Mouse (Mus musculus) lung, postnatal 0 days (tissue): ENCODE results near the gene Jph2. TPM values are rescaled to one million over a fixed set of nuclear protein-coding genes. Genes with fewer than 3 reads are reported as not detected.

Experiments used
- ATAC-seq: fragments of 200-750 bp; cut with Nextera tagmentation; 2 replicates; pipeline ENCODE4 v1.8.0; 2017; ENCODE audit warnings: moderate library complexity
- DNase-seq: peaks from one replicate; pipeline ENCODE4 v3.0.0-alpha.2; 2016; ENCODE audit warnings: low spot score
- H3K27ac ChIP-seq: fragments of 300-500 bp; sonication (generic); 2 replicates; pipeline ENCODE4 v1.5.1; 2014; ENCODE audit warnings: antibody characterized with exemption, mild to moderate bottlenecking, low read length, mixed read lengths
- H3K27me3 ChIP-seq: fragments of 300-500 bp; sonication (generic); replicated peaks from 2 replicates; pipeline ENCODE4 v1.6.1; 2014; ENCODE audit warnings: low read length, mixed read lengths; ENCODE audit not compliant: insufficient read depth
- H3K36me3 ChIP-seq: fragments of 300-500 bp; sonication (generic); 2 replicates; pipeline ENCODE4 v1.6.1; 2014; ENCODE audit warnings: low read length, mixed read lengths; ENCODE audit not compliant: insufficient read depth
- H3K4me1 ChIP-seq: fragments of 300-500 bp; sonication (generic); 2 replicates; pipeline ENCODE4 v1.6.1; 2014; ENCODE audit warnings: antibody characterized with exemption, low read depth, low read length, mixed read lengths; ENCODE audit not compliant: insufficient read depth
- H3K4me2 ChIP-seq: fragments of 300-500 bp; sonication (generic); replicated peaks from 2 replicates; pipeline ENCODE4 v1.6.1; 2014; ENCODE audit warnings: low read depth, mild to moderate bottlenecking, low read length, moderate library complexity, mixed read lengths
- H3K4me3 ChIP-seq: fragments of 300-500 bp; sonication (generic); 2 replicates; pipeline ENCODE4 v1.5.1; 2014; ENCODE audit warnings: low read depth, low read length
- H3K9ac ChIP-seq: fragments of 300-500 bp; sonication (generic); replicated peaks from 2 replicates; pipeline ENCODE4 v1.6.1; 2014; ENCODE audit warnings: low read depth, mild to moderate bottlenecking
- H3K9me3 ChIP-seq: fragments of 300-500 bp; sonication (generic); 2 replicates; pipeline ENCODE4 v1.6.1; 2016; ENCODE audit warnings: low read length, mixed read lengths
- CTCF ChIP-seq: IDR thresholded peaks from 2 replicates; pipeline ENCODE4 v1.5.1; 2016; ENCODE audit warnings: antibody characterized with exemption, mild to moderate bottlenecking
- EP300 ChIP-seq: IDR thresholded peaks from 2 replicates; pipeline ENCODE4 v1.6.1; 2016; ENCODE audit warnings: antibody characterized with exemption, mild to moderate bottlenecking, control low read depth
- WGBS: fragments of 180-500 bp; shearing (Covaris S2); extraction: QIAGEN DNeasy Blood & Tissue Kit; methylation state at CpG from one replicate; pipeline ENCODE4 v1.1.7; 2014; 5-methylcytosine and 5-hydroxymethylcytosine counted together
- polyA plus RNA-seq: library from polyadenylated mRNA; unstranded; fragments of >200 nt; fragmentation: Nextera tagmentation; extraction: Ambion mirVana; gene quantifications from 2 replicates; pipeline ENCODE4 v1.2.1, GENCODE M21; 2015

Jph2 gene
- polyA plus RNA-seq, result 4.0 and 6.0 TPM in 2 replicates

DNA sequence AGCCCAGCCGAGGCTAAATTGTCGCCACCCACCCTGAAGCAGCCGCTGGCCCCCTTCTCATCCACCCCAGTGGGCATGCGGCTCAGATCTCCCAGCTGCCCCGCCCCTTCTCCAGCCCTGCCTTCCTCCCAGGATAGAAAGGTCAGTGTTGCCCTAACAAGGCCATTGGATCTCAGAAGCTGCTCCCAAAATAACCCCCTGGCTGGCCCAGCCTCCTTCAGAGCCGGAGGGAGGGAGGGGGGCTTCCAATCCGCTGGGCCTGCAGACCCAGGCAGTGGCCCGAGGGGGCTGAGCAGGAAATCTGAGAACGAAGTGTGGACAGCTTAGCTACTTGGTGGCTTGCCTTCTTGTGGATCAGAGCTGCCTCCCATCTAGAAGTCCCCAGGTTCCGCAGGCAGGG lies at the start of gene Jph2:
Gene Jph2, minus strand, starts transcription at position 89 of the 400 bp plus-strand sequence.
- Histone ChIP-seq H3K36me3 (no peaks in the 10 kb centered on the region), H3K4me3 (peak within 1 kb of the TSS; percentile 30), H3K4me2 (peak within 1 kb of the TSS; percentile 49), H3K9ac (0 out of 2 replicates have a peak within 1 kb of the TSS, but pooled peaks have one; percentile 38), H3K27ac (peak within 1 kb of the TSS; percentile 57; the same call in 1 of the 2 replicates), H3K27me3 (no peaks in the 10 kb centered on the region), H3K9me3 (no peaks in the 10 kb centered on the region), H3K4me1 (no peaks in the 10 kb centered on the region)
- TF ChIP-seq CTCF, result peak; percentile 7; the same call in 1 of the 2 replicates
- TF ChIP-seq EP300, result no peak
- 8% methylated on average over 10 of the region's 10 CpGs for WGBS
- ATAC-seq (peak; percentile 89), DNase-seq (peak; percentile 80)

DNA sequence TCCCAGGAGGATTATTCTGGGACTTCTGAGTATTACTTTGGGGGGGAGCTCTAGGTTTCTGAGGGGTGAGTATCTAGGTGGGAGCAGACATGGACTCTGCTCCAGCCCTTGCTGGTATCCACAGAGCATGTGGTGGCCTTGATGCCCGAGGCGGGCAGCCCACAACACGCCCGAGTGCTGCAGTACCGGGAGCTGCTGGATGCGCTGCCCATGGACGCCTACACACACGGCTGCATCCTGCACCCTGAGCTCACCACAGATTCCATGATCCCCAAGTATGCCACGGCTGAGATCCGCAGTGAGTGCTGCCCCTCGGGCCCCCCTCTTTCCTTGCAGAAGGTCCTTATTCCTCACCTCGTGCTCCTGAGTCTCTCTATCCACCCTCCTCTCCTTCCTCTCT lies 49.6 kb upstream of the Jph2 start:
- Histone ChIP-seq H3K36me3 (no peaks in the 10 kb centered on the region), H3K4me3 (no peak overlapping the region), H3K9me3 (no peaks in the 10 kb centered on the region), H3K9ac (no peak overlapping the region), H3K4me1 (no peaks in the 10 kb centered on the region), H3K27me3 (no peaks in the 10 kb centered on the region), H3K27ac (no peak overlapping the region), H3K4me2 (no peak overlapping the region)
- DNase-seq, result no peak
- 83% methylated on average over 10 of the region's 12 CpGs for WGBS
- TF ChIP-seq CTCF, result no peak
- ATAC-seq, result no peak

DNA sequence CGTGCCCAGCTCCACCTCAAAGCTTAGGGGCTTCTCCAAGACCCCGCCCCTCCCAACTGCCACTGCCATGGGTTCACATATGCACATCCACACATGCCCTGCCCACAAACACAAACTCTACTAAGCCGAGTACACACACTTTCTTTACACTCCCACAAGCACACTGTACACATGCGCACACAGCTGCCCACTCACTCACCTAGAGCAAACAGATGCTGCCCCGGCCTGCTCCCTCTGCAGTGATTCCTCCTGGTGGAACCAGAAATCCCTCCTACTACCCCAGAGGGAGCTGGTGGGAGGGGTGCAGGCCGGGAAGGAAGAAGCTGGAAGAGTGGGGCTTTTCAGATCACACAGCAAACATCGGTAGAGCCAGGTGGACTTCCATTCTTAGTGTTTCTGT lies 46.2 kb upstream of the Jph2 start:
- WGBS, result 48% methylated on average over 7 of the region's 7 CpGs
- Histone ChIP-seq H3K9ac (no peak overlapping the region), H3K4me1 (no peaks in the 10 kb centered on the region), H3K4me2 (no peak overlapping the region), H3K27ac (no peak overlapping the region), H3K36me3 (no peaks in the 10 kb centered on the region), H3K27me3 (peaks cover 1% of the 10 kb centered on the region; the same call in 1 of the 2 replicates), H3K9me3 (no peaks in the 10 kb centered on the region), H3K4me3 (no peak overlapping the region)
- TF ChIP-seq EP300, result no peak
- no peak for TF ChIP-seq CTCF
- DNase-seq (no peak), ATAC-seq (no peak)

DNA sequence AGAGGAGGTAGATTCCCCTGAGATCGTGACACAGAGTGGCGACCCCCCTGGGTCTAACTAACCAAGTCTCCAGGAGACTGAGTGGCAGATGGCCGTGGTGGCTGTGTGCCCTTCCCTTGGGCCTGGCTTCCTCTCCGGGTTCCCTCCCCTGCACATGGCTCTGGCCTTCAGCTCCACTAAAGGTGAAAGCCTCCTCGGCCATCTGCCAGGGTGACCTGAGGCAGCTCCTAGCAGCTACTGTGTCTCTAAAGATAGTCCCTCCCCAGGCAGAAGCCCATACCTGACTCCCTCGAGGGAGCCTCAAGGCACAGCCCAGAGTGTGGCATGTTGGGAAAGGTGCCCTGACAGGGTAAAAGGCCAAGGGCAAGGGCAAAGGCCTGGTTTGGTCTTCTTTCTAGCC lies 45.8 kb upstream of the Jph2 start:
- no peak overlapping the region for H3K4me2 ChIP-seq
- TF ChIP-seq CTCF, result no peak
- no peak for TF ChIP-seq EP300
- peaks cover 6% of the 10 kb centered on the region; the same call in 1 of the 2 replicates for H3K27me3 ChIP-seq
- H3K4me3 ChIP-seq, result no peak overlapping the region
- no peak overlapping the region for H3K27ac ChIP-seq
- no peak overlapping the region for H3K9ac ChIP-seq
- no peaks in the 10 kb centered on the region for H3K36me3 ChIP-seq
- 49% methylated on average over 6 of the region's 6 CpGs for WGBS
- no peaks in the 10 kb centered on the region for H3K4me1 ChIP-seq
- H3K9me3 ChIP-seq, result no peaks in the 10 kb centered on the region
- ATAC-seq, result no peak
- no peak for DNase-seq

DNA sequence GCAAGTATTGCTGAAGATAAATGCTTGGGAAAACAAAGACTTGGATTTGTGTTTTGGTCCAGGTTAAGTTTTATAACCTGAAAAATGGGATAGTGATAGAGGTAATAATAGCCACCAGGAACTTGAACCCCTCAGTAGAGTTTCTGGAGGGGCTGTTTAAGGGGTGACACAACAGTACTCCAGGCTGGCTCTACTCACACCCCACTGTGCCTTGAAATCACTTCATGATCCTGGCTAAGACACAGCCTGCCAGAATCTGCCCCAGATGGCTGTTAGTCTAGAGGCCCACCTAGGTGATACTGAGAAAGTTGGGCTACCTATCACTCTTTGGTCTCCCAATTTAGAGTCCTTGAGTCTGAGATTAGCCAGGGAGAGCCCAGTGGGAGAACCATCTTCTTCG lies 41.7 kb upstream of the Jph2 start:
- no peak overlapping the region for H3K9ac ChIP-seq
- H3K27ac ChIP-seq, result no peak overlapping the region
- ATAC-seq, result no peak
- no peaks in the 10 kb centered on the region for H3K9me3 ChIP-seq
- TF ChIP-seq CTCF (no peak), EP300 (no peak)
- no peaks in the 10 kb centered on the region for H3K4me1 ChIP-seq
- 42% methylated on average over 1 of the region's 1 CpGs for WGBS
- H3K27me3 ChIP-seq, result peaks cover 14% of the 10 kb centered on the region; the same call in 1 of the 2 replicates
- no peak for DNase-seq
- H3K4me2 ChIP-seq, result no peak overlapping the region
- no peaks in the 10 kb centered on the region for H3K36me3 ChIP-seq
- no peak overlapping the region for H3K4me3 ChIP-seq

DNA sequence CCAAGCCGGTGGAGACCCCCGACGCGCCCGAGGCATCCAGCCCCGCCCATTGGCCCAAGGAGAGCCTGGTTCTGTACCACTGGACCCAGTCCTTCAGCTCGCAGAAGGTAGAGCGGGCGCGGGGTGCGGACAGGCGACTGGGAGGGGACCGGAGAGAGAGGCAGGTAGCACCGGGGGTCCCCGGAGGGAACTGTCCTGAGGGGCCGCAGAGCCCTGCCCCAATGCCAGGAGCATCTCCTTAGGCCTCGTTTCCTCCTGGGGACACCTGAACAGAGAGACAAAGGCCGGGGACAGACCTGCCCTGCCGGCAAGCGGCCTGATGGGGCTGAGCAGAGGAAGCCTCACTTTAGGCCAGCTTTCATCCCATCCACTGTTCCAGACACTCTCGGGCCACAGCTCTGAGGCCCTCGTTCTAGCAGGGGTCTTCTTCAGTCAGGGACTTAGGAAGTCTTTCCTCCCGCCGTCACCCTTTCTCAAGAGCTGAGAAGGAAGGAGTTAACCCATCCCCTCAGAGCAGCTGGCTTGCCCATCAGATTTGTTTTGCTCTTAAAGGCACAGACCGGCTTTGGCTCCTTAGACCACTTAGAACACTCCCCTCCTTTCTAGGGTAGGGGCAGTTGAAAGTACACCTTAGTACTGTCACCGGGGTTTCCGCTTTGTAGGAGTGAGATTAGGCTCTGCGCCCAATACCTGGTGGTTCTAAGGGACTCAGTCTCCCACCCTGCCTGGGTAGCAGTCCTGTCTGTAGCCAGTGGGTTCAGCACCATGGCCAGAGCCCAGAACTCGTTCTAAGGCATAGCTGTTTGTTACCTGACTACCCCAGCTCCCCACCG lies 41.0 kb upstream of the Jph2 start:
- Histone ChIP-seq H3K27me3 (peaks cover 14% of the 10 kb centered on the region; the same call in 1 of the 2 replicates), H3K27ac (no peak overlapping the region), H3K4me2 (peak overlapping the region; percentile 28; the same call in 1 of the 2 replicates), H3K9ac (no peak overlapping the region), H3K36me3 (no peaks in the 10 kb centered on the region), H3K9me3 (no peaks in the 10 kb centered on the region), H3K4me3 (no peak overlapping the region), H3K4me1 (no peaks in the 10 kb centered on the region)
- ATAC-seq (no peak; the same call in 1 of the 2 replicates), DNase-seq (peak; percentile 48)
- WGBS, result 1% methylated on average over 22 of the region's 30 CpGs
- TF ChIP-seq CTCF (no peak), EP300 (no peak)
